Mouse (Mus musculus): ENCODE measurements at regions not wholly inside any gene's neighbourhood (a gene's known extent, or its start where the extent isn't known, plus 50 kb on each side); places are given as distances from the start of the nearest gene placed in this dataset.

DNA sequence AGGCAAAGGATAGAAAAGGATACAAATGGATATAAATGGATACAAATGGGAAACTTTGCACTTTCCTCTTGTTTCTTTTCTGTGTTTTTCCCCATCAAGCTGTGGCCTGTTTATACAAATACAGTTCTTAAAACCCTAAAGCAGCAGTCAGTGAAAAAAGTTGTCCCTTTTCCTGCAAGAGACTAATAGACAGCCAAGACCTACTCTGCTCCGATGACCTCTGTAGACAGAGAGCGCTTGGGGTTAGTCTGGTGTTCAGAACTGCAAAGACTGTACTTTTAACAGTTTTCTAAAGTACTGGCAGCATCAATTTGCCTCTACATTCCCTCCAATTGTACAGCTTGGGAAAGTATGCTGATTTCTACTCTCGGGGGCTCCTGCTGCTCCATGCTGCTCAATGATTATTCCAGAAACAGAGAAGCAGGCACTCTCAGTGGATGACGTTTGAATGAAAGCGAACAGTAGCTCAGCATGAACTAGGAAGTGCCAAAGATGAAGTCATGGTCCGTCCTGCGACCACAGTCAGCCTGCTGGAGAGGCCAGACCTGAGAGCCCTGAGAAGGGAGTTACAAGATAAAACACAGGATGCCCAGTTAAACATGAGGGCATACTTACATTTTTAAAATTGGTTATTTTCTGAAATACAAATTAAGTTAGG, 54.2 kb upstream of the Egln3 start:
- Histone ChIP-seq H3K4me3 (replicated peaks; ENCODE audit: low read depth, low read length) (no peak overlapping the region), H3K4me2 (ENCODE audit: low read length) (no peak overlapping the region), H3K9me3 (replicated peaks; ENCODE audit: low read length) (no peaks in the 10 kb centered on the region), H3K36me3 (ENCODE audit: insufficient read depth, low read length) (no peaks in the 10 kb centered on the region), H3K27me3 (ENCODE audit: insufficient read depth, low read length) (no peaks in the 10 kb centered on the region), H3K4me1 (replicated peaks; ENCODE audit: insufficient read depth, low read length) (no peaks in the 10 kb centered on the region), H3K9ac (ENCODE audit: low read depth, low read length) (no peak overlapping the region), H3K27ac (no peak overlapping the region)
- DNase-seq (ENCODE audit: low spot score) (no peak), ATAC-seq (replicated peaks; ENCODE audit: low FRiP score, low read depth) (no peak)
- WGBS: 80% methylated on average over 7 of the region's 7 CpGs
- TF ChIP-seq CTCF (IDR thresholded peaks at IDR 0.05; ENCODE audit: low read depth): no peak

GRCm38 (mm10) chr12:54256506-54257128, 53.0 kb upstream of the Egln3 start:
- H3K4me3 ChIP-seq (replicated peaks; ENCODE audit: low read depth, low read length): no peak overlapping the region
- H3K36me3 ChIP-seq (ENCODE audit: insufficient read depth, low read length): no peaks in the 10 kb centered on the region
- peak; percentile 24 for DNase-seq (ENCODE audit: low spot score)
- no peaks in the 10 kb centered on the region for H3K27me3 ChIP-seq (ENCODE audit: insufficient read depth, low read length)
- WGBS: 62% methylated on average over 6 of the region's 6 CpGs
- no peak overlapping the region for H3K9ac ChIP-seq (ENCODE audit: low read depth, low read length)
- no peak; the same call in 1 of the 2 replicates for ATAC-seq (replicated peaks; ENCODE audit: low FRiP score, low read depth)
- no peaks in the 10 kb centered on the region for H3K9me3 ChIP-seq (replicated peaks; ENCODE audit: low read length)
- no peak overlapping the region for H3K27ac ChIP-seq
- no peak for TF ChIP-seq CTCF (IDR thresholded peaks at IDR 0.05; ENCODE audit: low read depth)
- H3K4me1 ChIP-seq (replicated peaks; ENCODE audit: insufficient read depth, low read length): no peaks in the 10 kb centered on the region
- no peak overlapping the region for H3K4me2 ChIP-seq (ENCODE audit: low read length)
